Mouse (Mus musculus): Measurements from ENCODE around the gene Hist1h4k. TPM values are rescaled to one million over a fixed set of nuclear protein-coding genes. Genes with fewer than 3 reads are reported as not detected.

Gene Hist1h4k
- 15.4 TPM for polyA plus RNA-seq (2017; shearing (Covaris generic))

GRCm38 (mm10) chr13:21750159-21751017, at the start of gene Hist1h4k:
TSS of gene Hist1h4k (minus strand) at chr13:21750505.

DNA sequence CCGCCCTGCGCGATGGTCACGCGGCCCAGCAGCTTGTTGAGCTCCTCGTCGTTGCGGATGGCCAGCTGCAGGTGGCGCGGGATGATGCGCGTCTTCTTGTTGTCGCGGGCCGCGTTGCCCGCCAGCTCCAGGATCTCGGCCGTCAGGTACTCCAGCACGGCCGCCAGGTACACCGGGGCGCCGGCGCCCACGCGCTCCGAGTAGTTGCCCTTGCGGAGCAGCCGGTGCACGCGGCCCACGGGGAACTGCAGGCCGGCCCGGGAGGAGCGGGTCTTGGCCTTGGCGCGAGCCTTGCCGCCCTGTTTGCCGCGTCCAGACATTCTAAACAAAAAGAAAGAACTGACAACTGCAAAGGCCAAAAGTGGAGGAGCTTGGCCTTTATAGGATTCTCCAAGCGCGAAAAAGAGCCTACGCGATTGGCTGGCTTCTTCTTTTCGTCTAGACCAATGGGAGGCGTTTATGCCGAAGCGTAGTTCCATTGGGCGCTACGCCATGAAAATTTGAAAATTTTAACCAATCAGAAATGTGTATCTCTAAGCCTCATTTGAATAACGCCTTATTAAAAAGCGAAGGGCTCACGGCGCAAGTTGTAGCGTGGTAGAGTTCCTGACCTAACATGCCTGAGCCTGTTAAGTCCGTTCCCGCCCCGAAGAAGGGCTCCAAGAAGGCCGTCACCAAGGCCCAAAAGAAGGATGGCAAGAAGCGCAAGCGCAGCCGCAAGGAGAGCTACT, 36.8 kb upstream of the Hist1h4k start, which contains the start of the genes Hist1h2an and Hist1h2bp:
Gene Hist1h2an, minus strand, starts transcription at position 320 of the 731 bp plus-strand sequence.
Gene Hist1h2bp, plus strand, starts transcription at position 563 of the 731 bp plus-strand sequence.

GRCm38 (mm10) chr13:21783255-21783617, 32.9 kb upstream of the Hist1h4k start, which contains the start of gene Hist1h3i:
TSS of gene Hist1h3i (minus strand) at chr13:21783370.

GRCm38 (mm10) chr13:21779767-21780731, 29.7 kb upstream of the Hist1h4k start, which contains the start of gene Hist1h1b:
TSS of gene Hist1h1b (minus strand) at chr13:21780625.

DNA sequence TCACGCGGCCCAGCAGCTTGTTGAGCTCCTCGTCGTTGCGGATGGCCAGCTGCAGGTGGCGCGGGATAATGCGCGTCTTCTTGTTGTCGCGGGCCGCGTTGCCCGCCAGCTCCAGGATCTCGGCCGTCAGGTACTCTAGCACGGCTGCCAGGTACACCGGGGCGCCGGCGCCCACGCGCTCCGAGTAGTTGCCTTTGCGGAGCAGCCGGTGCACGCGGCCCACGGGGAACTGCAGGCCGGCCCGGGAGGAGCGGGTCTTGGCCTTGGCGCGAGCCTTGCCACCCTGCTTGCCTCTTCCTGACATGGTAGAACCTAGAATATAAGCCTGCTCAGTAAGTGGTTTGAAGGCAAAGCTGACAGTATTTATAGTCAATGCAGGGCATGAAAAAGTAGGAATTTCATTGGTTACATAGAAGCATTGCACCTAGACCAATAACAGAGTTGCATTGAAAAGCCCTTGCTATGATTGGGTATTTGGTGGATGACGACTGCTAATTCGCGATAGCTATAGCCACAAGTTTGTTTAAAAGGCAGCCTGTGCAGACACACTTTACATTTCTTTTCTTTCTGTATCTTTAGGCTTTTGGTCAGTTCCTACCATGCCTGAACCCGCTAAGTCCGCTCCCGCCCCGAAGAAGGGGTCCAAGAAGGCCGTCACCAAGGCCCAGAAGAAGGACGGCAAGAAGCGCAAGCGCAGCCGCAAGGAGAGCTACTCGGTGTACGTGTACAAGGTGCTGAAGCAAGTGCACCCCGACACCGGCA, 3.4 kb upstream of the Hist1h4k start, which contains the start of the genes Hist1h2ak and Hist1h2bn:
Gene Hist1h2ak, minus strand, starts transcription at position 304 of the 762 bp plus-strand sequence.
Gene Hist1h2bn, plus strand, starts transcription at position 600 of the 762 bp plus-strand sequence.

DNA sequence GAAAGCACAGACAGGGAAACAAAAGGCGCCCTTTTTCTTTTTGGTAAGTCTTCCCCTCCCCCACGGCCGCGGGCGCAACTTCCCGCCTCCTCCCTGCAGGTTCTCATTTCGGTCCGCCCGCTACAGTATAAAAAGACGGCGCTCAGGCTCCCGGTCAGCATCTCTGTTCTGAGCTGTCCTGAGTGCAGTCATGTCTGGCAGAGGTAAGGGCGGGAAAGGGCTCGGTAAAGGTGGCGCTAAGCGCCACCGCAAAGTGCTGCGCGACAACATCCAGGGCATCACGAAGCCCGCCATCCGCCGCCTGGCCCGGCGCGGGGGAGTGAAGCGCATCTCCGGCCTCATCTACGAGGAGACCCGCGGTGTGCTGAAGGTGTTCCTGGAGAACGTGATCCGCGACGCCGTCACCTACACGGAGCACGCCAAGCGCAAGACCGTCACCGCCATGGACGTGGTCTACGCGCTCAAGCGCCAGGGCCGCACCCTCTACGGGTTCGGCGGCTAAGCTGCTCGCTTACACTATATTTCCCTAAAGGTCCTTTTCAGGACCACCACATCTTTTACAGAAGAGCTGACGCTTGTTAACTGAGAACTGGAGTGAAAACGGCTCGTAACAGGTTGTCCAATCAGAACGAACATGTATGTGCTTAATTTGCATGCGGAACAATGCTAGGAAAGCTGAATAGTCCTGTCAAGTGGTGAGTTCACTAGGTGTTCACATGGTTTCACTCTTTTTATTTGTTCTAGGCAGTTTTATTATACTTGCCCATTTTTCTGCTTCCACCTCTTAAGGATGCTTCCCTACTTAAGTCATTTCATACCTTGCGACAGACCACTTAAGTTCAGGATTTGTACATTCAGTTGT, 15.2 kb downstream of the Hist1h4k start, which contains the start of gene Hist1h4j:
Gene Hist1h4j, plus strand, starts transcription at position 159 of the 862 bp plus-strand sequence.

DNA sequence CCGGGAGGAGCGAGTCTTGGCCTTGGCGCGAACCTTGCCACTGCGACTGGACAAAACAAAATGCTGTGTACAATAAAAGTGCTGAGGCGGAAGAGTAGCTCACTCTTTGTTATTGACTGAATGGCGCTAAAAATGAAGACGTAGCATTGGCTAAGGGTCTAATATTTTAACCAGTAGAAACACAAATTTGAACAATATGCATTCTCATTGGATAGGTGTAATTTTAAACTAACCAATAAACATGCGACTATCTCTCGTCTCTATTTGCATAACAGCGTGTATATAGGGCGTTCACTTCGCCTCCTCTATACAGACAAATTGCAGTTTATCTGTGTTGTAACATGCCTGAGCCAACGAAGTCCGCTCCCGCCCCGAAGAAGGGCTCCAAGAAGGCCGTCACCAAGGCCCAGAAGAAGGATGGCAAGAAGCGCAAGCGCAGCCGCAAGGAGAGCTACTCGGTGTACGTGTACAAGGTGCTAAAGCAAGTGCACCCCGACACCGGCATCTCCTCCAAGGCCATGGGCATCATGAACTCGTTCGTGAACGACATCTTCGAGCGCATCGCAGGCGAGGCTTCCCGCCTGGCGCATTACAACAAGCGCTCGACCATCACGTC, 28.4 kb downstream of the Hist1h4k start, which contains the start of gene Hist1h2bm:
Gene Hist1h2bm, plus strand, starts transcription at position 288 of the 616 bp plus-strand sequence.

GRCm38 (mm10) chr13:21717397-21718357, 32.6 kb downstream of the Hist1h4k start, which contains the start of gene Hist1h3h:
TSS of gene Hist1h3h (plus strand) at chr13:21717659.

GRCm38 (mm10) chr13:21715864-21716539, 34.3 kb downstream of the Hist1h4k start, which contains the start of the genes Hist1h2bl and Hist1h2ai:
TSS of gene Hist1h2bl (minus strand) at chr13:21716143.
TSS of gene Hist1h2ai (plus strand) at chr13:21716422.

Other genes starting within 250 kb of the Hist1h4k start
- 11.8 TPM for gene Gm11273, start 249.1 kb downstream of the Hist1h4k start, polyA plus RNA-seq (2017; shearing (Covaris generic))
- gene Zkscan8, start 219.4 kb downstream of the Hist1h4k start, polyA plus RNA-seq (2017; shearing (Covaris generic)) = 2.6 TPM
- not detected for gene Olfr1366, start 207.7 kb downstream of the Hist1h4k start, polyA plus RNA-seq (2017; shearing (Covaris generic))
- 0.35 TPM for gene Olfr1535, start 190.6 kb downstream of the Hist1h4k start, polyA plus RNA-seq (2017; shearing (Covaris generic))
- not detected for gene Olfr1364, start 168.7 kb downstream of the Hist1h4k start, polyA plus RNA-seq (2017; shearing (Covaris generic))
- gene Olfr1362, start 136.5 kb downstream of the Hist1h4k start, polyA plus RNA-seq (2017; shearing (Covaris generic)) = not detected
- gene Olfr11, start 108.0 kb downstream of the Hist1h4k start, polyA plus RNA-seq (2017; shearing (Covaris generic)) = not detected
- gene Olfr1361, start 87.1 kb downstream of the Hist1h4k start, polyA plus RNA-seq (2017; shearing (Covaris generic)) = not detected
- gene Olfr1360, start 73.1 kb downstream of the Hist1h4k start, polyA plus RNA-seq (2017; shearing (Covaris generic)) = 0.26 TPM
- not detected for gene Olfr1359, start 52.4 kb downstream of the Hist1h4k start, polyA plus RNA-seq (2017; shearing (Covaris generic))
- gene Hist1h2bl, start 34.4 kb downstream of the Hist1h4k start, polyA plus RNA-seq (2017; shearing (Covaris generic)) = not detected
- gene Hist1h2ai, start 34.1 kb downstream of the Hist1h4k start, polyA plus RNA-seq (2017; shearing (Covaris generic)) = not detected
- gene Hist1h3h, start 32.8 kb downstream of the Hist1h4k start, polyA plus RNA-seq (2017; shearing (Covaris generic)) = 3.6 TPM
- not detected for gene Hist1h2bm, start 28.5 kb downstream of the Hist1h4k start, polyA plus RNA-seq (2017; shearing (Covaris generic))
- gene Hist1h4j, start 15.4 kb downstream of the Hist1h4k start, polyA plus RNA-seq (2017; shearing (Covaris generic)) = 0.93 TPM
- not detected for gene Hist1h2ak, start 3.3 kb upstream of the Hist1h4k start, polyA plus RNA-seq (2017; shearing (Covaris generic))
- gene Hist1h2bn, start 3.6 kb upstream of the Hist1h4k start, polyA plus RNA-seq (2017; shearing (Covaris generic)) = not detected
- not detected for gene Hist1h1b, start 30.1 kb upstream of the Hist1h4k start, polyA plus RNA-seq (2017; shearing (Covaris generic))
- not detected for gene Hist1h3i, start 32.9 kb upstream of the Hist1h4k start, polyA plus RNA-seq (2017; shearing (Covaris generic))
- not detected for gene Hist1h2an, start 36.7 kb upstream of the Hist1h4k start, polyA plus RNA-seq (2017; shearing (Covaris generic))
- gene Hist1h2bp, start 37.0 kb upstream of the Hist1h4k start, polyA plus RNA-seq (2017; shearing (Covaris generic)) = not detected
- 4.2 TPM for gene Hist1h2bq, start 59.7 kb upstream of the Hist1h4k start, polyA plus RNA-seq (2017; shearing (Covaris generic))
- gene Hist1h2ao, start 60.0 kb upstream of the Hist1h4k start, polyA plus RNA-seq (2017; shearing (Covaris generic)) = not detected
- not detected for gene Hist1h4m, start 61.2 kb upstream of the Hist1h4k start, polyA plus RNA-seq (2017; shearing (Covaris generic))
- gene Hist1h4n, start 81.7 kb upstream of the Hist1h4k start, polyA plus RNA-seq (2017; shearing (Covaris generic)) = 20.0 TPM
- gene Hist1h2ap, start 83.0 kb upstream of the Hist1h4k start, polyA plus RNA-seq (2017; shearing (Covaris generic)) = 30.1 TPM
- 4.6 TPM for gene Hist1h2br, start 83.2 kb upstream of the Hist1h4k start, polyA plus RNA-seq (2017; shearing (Covaris generic))
- 2.4 TPM for gene Zfp184, start 194.6 kb upstream of the Hist1h4k start, polyA plus RNA-seq (2017; shearing (Covaris generic))
- gene Pom121l2, start 230.7 kb upstream of the Hist1h4k start, polyA plus RNA-seq (2017; shearing (Covaris generic)) = not detected